Mouse (Mus musculus) embryonic facial prominence, embryonic 10.5 days (tissue): Measurements from ENCODE around the gene Prkg1. TPM values are rescaled to one million over a fixed set of nuclear protein-coding genes. Genes with fewer than 3 reads are reported as not detected.

Source experiments
- DNase-seq: peaks from one replicate; pipeline ENCODE4 v3.0.0-alpha.2; 2017; ENCODE audit warnings: low spot score
- H3K27ac ChIP-seq: fragments of 300-500 bp; sonication (generic); replicated peaks from 2 replicates; pipeline ENCODE4 v1.5.1; 2016; ENCODE audit warnings: mild to moderate bottlenecking
- H3K27me3 ChIP-seq: fragments of 300-500 bp; sonication (generic); replicated peaks from 2 replicates; pipeline ENCODE4 v1.6.1; 2016; ENCODE audit warnings: low read depth, mild to moderate bottlenecking; ENCODE audit not compliant: poor library complexity, severe bottlenecking
- H3K36me3 ChIP-seq: fragments of 300-500 bp; sonication (generic); replicated peaks from 2 replicates; pipeline ENCODE4 v1.6.1; 2016; ENCODE audit warnings: mild to moderate bottlenecking, moderate library complexity
- H3K4me1 ChIP-seq: fragments of 300-500 bp; sonication (generic); 2 replicates; pipeline ENCODE4 v1.6.1; 2016
- H3K4me3 ChIP-seq: fragments of 300-500 bp; sonication (generic); 2 replicates; pipeline ENCODE4 v1.5.1; 2016; ENCODE audit warnings: mild to moderate bottlenecking, moderate library complexity
- H3K9me3 ChIP-seq: fragments of 300-500 bp; sonication (generic); 2 replicates; pipeline ENCODE4 v1.6.1; 2016; ENCODE audit warnings: mild to moderate bottlenecking
- WGBS: fragments of 180-500 bp; shearing (Covaris S2); methylation state at CpG from one replicate; pipeline ENCODE4 v1.1.7; 2016; 5-methylcytosine and 5-hydroxymethylcytosine counted together
- polyA plus RNA-seq: library from polyadenylated mRNA; unstranded; fragments of >200 nt; fragmentation: Nextera tagmentation; extraction: Ambion mirVana; gene quantifications from 2 replicates; pipeline ENCODE4 v1.2.1, GENCODE M21; 2016

Prkg1 gene
- polyA plus RNA-seq, 1 experiment from 2014 or later = 6.2 TPM

- Histone ChIP-seq H3K27me3 (no peaks in the 10 kb centered on the region), H3K9me3 (no peaks in the 10 kb centered on the region), H3K27ac (no peak overlapping the region), H3K36me3 (no peaks in the 10 kb centered on the region), H3K4me1 (0 out of 2 replicates have a peak, but pooled peaks cover 2% of the 10 kb centered on the region), H3K4me3 (no peak overlapping the region)
- 82% methylated on average over 7 of the region's 7 CpGs for WGBS
- no peak for DNase-seq
Measured at GRCm38 (mm10) chr19:31655826-31656225, 109.0 kb downstream of the Prkg1 start.

GRCm38 (mm10) chr19:31654022-31654421, 110.8 kb downstream of the Prkg1 start:
- no peak for DNase-seq

GRCm38 (mm10) chr19:31650452-31650851, 114.4 kb downstream of the Prkg1 start:
- Histone ChIP-seq H3K4me1 (peaks cover 13% of the 10 kb centered on the region), H3K9me3 (no peaks in the 10 kb centered on the region), H3K36me3 (no peaks in the 10 kb centered on the region), H3K27ac (no peak overlapping the region), H3K27me3 (no peaks in the 10 kb centered on the region), H3K4me3 (no peak overlapping the region)
- 90% methylated on average over 4 of the region's 4 CpGs for WGBS
- DNase-seq = no peak

More at GRCm38 (mm10) chr19:31654022-31654421, 110.8 kb downstream of the Prkg1 start:
- H3K27me3 ChIP-seq = no peaks in the 10 kb centered on the region
- no peak overlapping the region for H3K27ac ChIP-seq
- H3K4me1 ChIP-seq = 0 out of 2 replicates have a peak, but pooled peaks cover 2% of the 10 kb centered on the region
- no peaks in the 10 kb centered on the region for H3K9me3 ChIP-seq
- WGBS = 89% methylated on average over 6 of the region's 6 CpGs
- H3K36me3 ChIP-seq = no peaks in the 10 kb centered on the region
- no peak overlapping the region for H3K4me3 ChIP-seq

- Histone ChIP-seq H3K36me3 (no peaks in the 10 kb centered on the region), H3K9me3 (no peaks in the 10 kb centered on the region), H3K27me3 (no peaks in the 10 kb centered on the region), H3K4me3 (no peak overlapping the region), H3K4me1 (peaks cover 17% of the 10 kb centered on the region), H3K27ac (no peak overlapping the region)
- WGBS = 78% methylated on average over 2 of the region's 2 CpGs
- no peak for DNase-seq
Measured at GRCm38 (mm10) chr19:31647492-31647891, 117.3 kb downstream of the Prkg1 start.

GRCm38 (mm10) chr19:31630899-31631869, 133.6 kb downstream of the Prkg1 start:
- Histone ChIP-seq H3K27ac (no peak overlapping the region), H3K9me3 (no peaks in the 10 kb centered on the region), H3K4me3 (no peak overlapping the region), H3K27me3 (no peaks in the 10 kb centered on the region), H3K4me1 (peaks cover 8% of the 10 kb centered on the region), H3K36me3 (no peaks in the 10 kb centered on the region)
- DNase-seq = no peak
- 65% methylated on average over 8 of the region's 8 CpGs for WGBS

- no peaks in the 10 kb centered on the region for H3K9me3 ChIP-seq
- no peaks in the 10 kb centered on the region for H3K4me1 ChIP-seq
- no peak for DNase-seq
- H3K36me3 ChIP-seq = no peaks in the 10 kb centered on the region
- WGBS = 96% methylated on average over 1 of the region's 1 CpGs
- H3K27me3 ChIP-seq = no peaks in the 10 kb centered on the region
- no peak overlapping the region for H3K4me3 ChIP-seq
- H3K27ac ChIP-seq = no peak overlapping the region
Measured at GRCm38 (mm10) chr19:31621716-31622115, 143.1 kb downstream of the Prkg1 start.

- Histone ChIP-seq H3K4me1 (no peaks in the 10 kb centered on the region), H3K36me3 (no peaks in the 10 kb centered on the region)
- 76% methylated on average over 4 of the region's 4 CpGs for WGBS
Measured at GRCm38 (mm10) chr19:31616830-31617229, 148.0 kb downstream of the Prkg1 start.

GRCm38 (mm10) chr19:31616159-31616558, 148.7 kb downstream of the Prkg1 start:
- no peaks in the 10 kb centered on the region for H3K9me3 ChIP-seq
- H3K27me3 ChIP-seq = no peaks in the 10 kb centered on the region
- WGBS = 52% methylated on average over 4 of the region's 4 CpGs
- no peaks in the 10 kb centered on the region for H3K4me1 ChIP-seq
- no peak overlapping the region for H3K4me3 ChIP-seq
- no peaks in the 10 kb centered on the region for H3K36me3 ChIP-seq
- H3K27ac ChIP-seq = no peak overlapping the region
- DNase-seq = no peak

More at GRCm38 (mm10) chr19:31616830-31617229, 148.0 kb downstream of the Prkg1 start:
- H3K9me3 ChIP-seq = no peaks in the 10 kb centered on the region
- no peak overlapping the region for H3K27ac ChIP-seq
- no peaks in the 10 kb centered on the region for H3K27me3 ChIP-seq
- DNase-seq = no peak
- no peak overlapping the region for H3K4me3 ChIP-seq

GRCm38 (mm10) chr19:31613146-31613545, 151.7 kb downstream of the Prkg1 start:
- Histone ChIP-seq H3K9me3 (no peaks in the 10 kb centered on the region), H3K27ac (no peak overlapping the region), H3K27me3 (no peaks in the 10 kb centered on the region), H3K4me1 (no peaks in the 10 kb centered on the region), H3K4me3 (no peak overlapping the region), H3K36me3 (no peaks in the 10 kb centered on the region)
- 89% methylated on average over 4 of the region's 4 CpGs for WGBS
- no peak for DNase-seq

GRCm38 (mm10) chr19:31602578-31602977, 162.3 kb downstream of the Prkg1 start:
- H3K9me3 ChIP-seq = no peaks in the 10 kb centered on the region
- WGBS = 96% methylated on average over 8 of the region's 8 CpGs
- H3K27me3 ChIP-seq = no peaks in the 10 kb centered on the region
- no peaks in the 10 kb centered on the region for H3K4me1 ChIP-seq
- no peaks in the 10 kb centered on the region for H3K36me3 ChIP-seq
- H3K27ac ChIP-seq = no peak overlapping the region
- no peak for DNase-seq
- no peak overlapping the region for H3K4me3 ChIP-seq

GRCm38 (mm10) chr19:31594011-31594410, 170.8 kb downstream of the Prkg1 start:
- H3K4me1 ChIP-seq = no peaks in the 10 kb centered on the region
- H3K4me3 ChIP-seq = no peak overlapping the region
- no peak for DNase-seq
- H3K9me3 ChIP-seq = no peaks in the 10 kb centered on the region
- no peaks in the 10 kb centered on the region for H3K36me3 ChIP-seq
- H3K27ac ChIP-seq = no peak overlapping the region
- WGBS = 80% methylated on average over 1 of the region's 1 CpGs
- H3K27me3 ChIP-seq = no peaks in the 10 kb centered on the region

GRCm38 (mm10) chr19:31590701-31591100, 174.1 kb downstream of the Prkg1 start:
- Histone ChIP-seq H3K4me1 (no peaks in the 10 kb centered on the region), H3K27me3 (no peaks in the 10 kb centered on the region), H3K27ac (no peak overlapping the region), H3K4me3 (no peak overlapping the region), H3K9me3 (no peaks in the 10 kb centered on the region), H3K36me3 (no peaks in the 10 kb centered on the region)
- DNase-seq = no peak
- 82% methylated on average over 5 of the region's 5 CpGs for WGBS

GRCm38 (mm10) chr19:31577092-31577491, 187.7 kb downstream of the Prkg1 start:
- Histone ChIP-seq H3K27ac (no peak overlapping the region), H3K36me3 (no peaks in the 10 kb centered on the region), H3K27me3 (no peaks in the 10 kb centered on the region), H3K4me1 (0 out of 2 replicates have a peak, but pooled peaks cover 7% of the 10 kb centered on the region), H3K4me3 (no peak overlapping the region), H3K9me3 (no peaks in the 10 kb centered on the region)
- 70% methylated on average over 4 of the region's 4 CpGs for WGBS
- no peak for DNase-seq
